Mouse (Mus musculus): ENCODE measurements around the gene Vmn2r110.

Gene Vmn2r110

GRCm38 (mm10) chr17:20596323-20596722 is at the start of gene Vmn2r110:
Vmn2r110 (minus strand) TSS chr17:20596423.
- DNase-seq (ENCODE audit: low spot score), result no peak

GRCm38 (mm10) chr17:20624777-20625176 is 28.6 kb upstream of the Vmn2r110 start, which contains the start of gene Fpr-rs3:
Fpr-rs3 (minus strand) TSS chr17:20624877.
- DNase-seq (ENCODE audit: low spot score), result no peak

GRCm38 (mm10) chr17:20564656-20565055 is 31.6 kb downstream of the Vmn2r110 start, which contains the start of gene Vmn2r109:
Vmn2r109 (minus strand) TSS chr17:20564756.
- DNase-seq (ENCODE audit: low spot score), result no peak

Data from testis, postnatal 10 days (tissue).